Mouse (Mus musculus): ENCODE measurements at regions not wholly inside any gene's neighbourhood (a gene's known extent, or its start where the extent isn't known, plus 50 kb on each side); places are given as distances from the start of the nearest gene placed in this dataset.
"Not testable (repeated sequence)": the region's sequence is repeated elsewhere in the genome, so short reads cannot be mapped to it uniquely, and the experiment has no call there.

GRCm38 (mm10) chr14:45806726-45807280 is 148.9 kb upstream of the Ddhd1 start:
- DNase-seq (ENCODE audit: low spot score in 2 of 2) = no peak

DNA sequence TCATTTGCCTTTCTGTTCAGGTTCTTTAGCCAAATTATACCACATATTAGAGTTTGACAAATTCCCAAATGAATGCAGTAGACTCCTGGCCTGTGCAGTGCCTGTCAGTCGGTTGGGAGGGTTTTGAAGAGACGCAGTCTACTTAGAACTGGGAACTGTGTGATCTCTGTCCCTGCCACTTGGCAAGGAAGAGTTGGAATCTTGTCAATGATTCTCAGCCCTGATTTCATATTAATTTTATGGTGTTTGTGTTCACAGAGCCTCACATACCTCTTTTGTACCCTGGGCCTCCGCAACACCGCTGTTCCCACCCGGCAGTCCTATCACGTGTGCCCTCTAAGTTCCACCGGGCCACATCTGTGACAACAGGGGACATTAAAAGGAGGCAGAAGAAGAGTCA is 149.8 kb upstream of the Ddhd1 start:
- DNase-seq (ENCODE audit: low spot score in 2 of 2) = no peak

DNA sequence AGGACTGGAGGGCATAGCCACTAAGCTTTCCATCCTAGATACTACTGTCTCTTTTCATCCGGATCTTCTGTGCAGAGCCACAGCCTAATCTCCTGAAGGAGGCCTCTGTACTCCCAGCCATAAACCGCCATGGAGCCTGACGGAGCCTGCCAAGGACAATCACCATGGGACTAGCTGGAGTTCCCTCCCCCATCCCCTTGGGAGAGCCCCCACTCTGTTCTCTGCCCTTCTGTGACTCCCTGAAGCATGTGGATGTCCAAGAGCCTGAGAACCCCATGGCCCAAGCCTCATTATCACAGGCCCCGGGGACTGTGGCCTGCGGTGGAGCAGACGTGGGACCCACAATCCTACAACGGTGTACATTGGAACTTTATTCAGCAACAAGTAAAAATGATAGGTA is 151.5 kb upstream of the Ddhd1 start:
- DNase-seq (ENCODE audit: low spot score in 2 of 2) = no peak

GRCm38 (mm10) chr14:45810101-45810500 is 152.2 kb upstream of the Ddhd1 start:
- no peak for DNase-seq (ENCODE audit: low spot score in 2 of 2)

- no peak for DNase-seq (ENCODE audit: low spot score in 2 of 2)
These were observed 152.7 kb upstream of the Ddhd1 start for GRCm38 (mm10) chr14:45810630-45811029.

- DNase-seq (ENCODE audit: low spot score in 2 of 2) = no peak
These were observed 157.7 kb upstream of the Ddhd1 start for GRCm38 (mm10) chr14:45815598-45815997.

- not testable (repeated sequence) for DNase-seq (ENCODE audit: low spot score in 2 of 2)
These were observed 158.7 kb upstream of the Ddhd1 start for GRCm38 (mm10) chr14:45816611-45817010.

DNA sequence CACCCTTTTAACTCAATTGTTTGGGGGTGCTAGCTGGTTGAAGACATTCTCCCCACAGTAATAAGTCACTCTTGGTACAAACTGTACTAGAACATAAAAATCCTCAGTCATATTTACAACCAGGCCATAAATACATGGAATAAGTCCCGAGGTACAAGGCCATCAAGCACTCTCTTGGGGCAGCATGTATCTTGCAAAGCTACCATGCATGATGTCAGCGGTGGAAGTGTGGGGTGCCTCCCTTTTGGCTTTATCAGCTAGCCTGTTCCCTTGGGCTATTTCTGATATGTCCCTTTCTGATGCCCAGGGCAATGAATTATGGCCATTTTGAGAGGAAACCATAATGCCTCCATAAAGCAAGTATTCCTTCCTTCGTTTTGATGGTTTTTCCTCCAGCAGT is 159.8 kb upstream of the Ddhd1 start:
- DNase-seq (ENCODE audit: low spot score in 2 of 2) = no peak

- DNase-seq (ENCODE audit: low spot score in 2 of 2) = no peak
These were observed 166.7 kb upstream of the Ddhd1 start for GRCm38 (mm10) chr14:45824601-45825000.

- no peak for DNase-seq (ENCODE audit: low spot score in 2 of 2)
These were observed 168.1 kb upstream of the Ddhd1 start for GRCm38 (mm10) chr14:45826023-45826422.

DNA sequence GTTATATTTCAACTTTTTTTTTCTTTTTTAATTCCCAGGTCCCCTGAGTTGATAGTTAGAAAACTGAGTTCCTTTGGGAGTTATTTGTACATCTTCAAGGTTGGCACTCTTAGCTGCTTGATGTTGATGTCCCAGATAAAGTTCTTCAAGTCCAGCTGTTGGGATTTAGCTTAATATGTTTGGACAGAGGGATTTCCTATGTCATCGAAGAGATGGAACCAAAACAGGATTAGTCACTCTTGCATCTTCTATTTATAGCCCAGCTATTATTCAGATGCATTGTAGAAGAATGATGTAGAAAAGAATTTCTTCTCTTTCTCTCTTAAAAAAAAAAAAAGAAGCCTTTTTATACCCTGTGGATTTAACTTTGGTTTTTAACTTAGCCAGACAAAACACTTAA is 169.2 kb upstream of the Ddhd1 start:
- DNase-seq (ENCODE audit: low spot score in 2 of 2) = no peak

DNA sequence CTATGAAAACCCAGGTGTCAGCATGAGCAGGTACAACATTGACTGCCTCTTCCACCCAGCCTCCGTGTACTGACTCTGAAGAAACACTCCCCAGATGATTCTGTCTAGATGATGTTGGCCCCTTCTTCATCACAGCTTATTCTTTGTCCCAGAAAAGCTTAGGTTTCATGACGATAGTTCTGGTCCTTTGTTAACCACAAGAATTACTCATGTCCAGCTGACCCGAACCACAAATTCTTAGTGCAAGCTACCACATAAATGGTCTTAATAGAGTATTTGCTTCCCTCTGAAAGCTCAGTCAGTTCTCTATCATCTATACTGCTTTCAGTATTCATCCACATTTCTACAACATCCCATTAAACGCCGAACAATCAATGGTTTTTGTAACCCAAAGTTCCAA is 172.5 kb upstream of the Ddhd1 start:
- DNase-seq (ENCODE audit: low spot score in 2 of 2) = no peak

DNA sequence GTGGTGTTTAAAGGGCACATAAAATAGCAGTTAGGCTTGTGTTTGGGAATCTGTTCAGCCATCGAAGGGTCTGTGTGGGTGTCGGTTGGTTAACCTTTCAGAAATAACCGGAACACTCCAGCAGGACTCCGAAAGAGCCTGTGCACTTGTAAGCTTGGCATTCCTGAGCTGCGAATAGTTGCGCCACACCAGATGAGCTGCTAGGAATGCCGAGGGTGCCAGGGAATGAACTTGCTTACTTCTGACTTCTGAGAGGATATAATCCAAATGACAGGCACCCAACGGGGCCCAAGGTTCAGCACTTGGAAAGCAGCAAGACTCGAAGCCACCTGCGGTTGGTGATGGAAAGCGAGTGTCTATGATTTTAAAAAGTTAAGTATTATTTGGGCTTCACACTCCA is 179.1 kb upstream of the Ddhd1 start:
- no peak for DNase-seq (ENCODE audit: low spot score in 2 of 2)

DNA sequence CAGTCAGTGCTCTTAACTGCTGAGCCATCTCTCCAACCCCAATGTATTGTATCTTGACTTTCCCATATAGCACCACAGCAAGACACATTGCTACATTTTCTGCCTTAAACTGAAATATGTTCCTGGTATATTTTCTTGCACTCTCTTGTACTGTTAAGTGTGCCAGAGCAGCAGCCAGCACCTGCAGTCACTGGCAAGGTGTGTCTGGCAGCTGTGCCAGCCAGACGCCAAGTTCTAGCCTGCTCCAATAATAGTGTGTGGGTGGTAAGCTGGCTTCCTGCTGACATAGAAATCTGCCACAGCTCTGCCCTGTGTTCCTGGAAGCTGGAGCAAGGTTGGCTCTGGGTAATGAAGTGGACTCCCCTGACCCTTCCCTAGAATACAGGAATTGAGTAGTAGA is 185.9 kb upstream of the Ddhd1 start:
- no peak for DNase-seq (ENCODE audit: low spot score in 2 of 2)

DNA sequence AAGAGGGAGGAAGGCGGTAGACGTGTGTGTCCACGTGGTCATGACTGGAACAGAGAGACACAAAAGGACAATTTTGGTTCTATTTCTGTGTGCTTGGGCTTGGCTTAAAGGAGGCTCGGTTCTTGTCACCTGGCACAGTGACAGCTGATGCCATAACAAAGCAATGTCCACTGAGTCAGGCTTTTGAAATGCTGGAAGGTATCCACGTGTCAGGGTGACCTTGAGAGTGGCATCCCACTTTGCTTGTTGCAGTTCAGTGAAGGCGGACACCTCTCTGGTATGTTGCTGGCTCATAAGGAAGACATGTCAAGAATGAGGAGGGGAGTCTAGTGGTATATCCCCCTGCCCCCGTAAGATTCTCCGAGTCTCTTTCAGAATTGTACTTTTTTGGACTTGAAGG is 192.6 kb upstream of the Ddhd1 start:
- DNase-seq (ENCODE audit: low spot score in 2 of 2) = no peak

DNA sequence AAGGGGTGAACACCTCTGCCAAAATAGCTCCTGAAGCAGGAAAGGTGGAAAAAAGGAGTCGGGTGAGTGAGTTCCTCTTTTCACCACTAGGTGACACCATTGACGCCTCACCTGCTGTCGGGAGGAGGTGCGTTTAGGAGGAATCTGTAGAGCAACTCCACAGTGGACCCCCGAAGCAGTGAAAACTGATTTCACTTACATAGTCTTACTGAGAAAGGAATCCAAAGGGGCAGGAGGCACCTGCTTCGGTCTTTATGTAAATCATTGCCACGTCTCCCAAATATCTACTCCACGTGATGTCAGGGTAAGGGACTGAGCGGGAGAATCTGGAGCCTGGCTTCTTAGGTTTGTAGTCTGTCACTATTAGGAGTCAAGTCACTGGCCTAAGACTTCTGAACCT is 220.5 kb upstream of the Ddhd1 start:
- DNase-seq (ENCODE audit: low spot score in 2 of 2) = peak in 1 of 2 experiments; percentile 20

DNA sequence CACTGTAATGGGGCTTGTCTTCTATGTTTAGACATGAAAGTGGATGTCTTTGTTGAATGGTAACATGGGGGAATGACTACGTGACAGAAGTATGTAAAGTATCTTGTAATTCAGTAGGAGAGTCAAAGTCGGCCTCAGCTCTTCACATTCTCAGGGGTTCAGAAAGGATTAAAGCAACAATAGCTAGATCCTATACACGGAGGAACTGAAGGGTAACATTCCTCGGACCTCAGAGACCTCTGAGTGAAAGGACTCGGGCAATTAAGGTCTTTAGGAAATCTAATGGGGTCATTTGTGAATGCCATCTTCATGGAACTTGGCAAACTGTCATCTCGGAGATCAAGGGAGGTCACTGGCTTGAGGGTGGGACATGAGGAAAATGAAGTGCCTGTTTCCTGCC is 262.8 kb upstream of the Ddhd1 start:
- DNase-seq (ENCODE audit: low spot score in 2 of 2) = no peak

GRCm38 (mm10) chr14:45943581-45943980 is 285.6 kb upstream of the Ddhd1 start:
- DNase-seq (ENCODE audit: low spot score in 2 of 2) = no peak

DNA sequence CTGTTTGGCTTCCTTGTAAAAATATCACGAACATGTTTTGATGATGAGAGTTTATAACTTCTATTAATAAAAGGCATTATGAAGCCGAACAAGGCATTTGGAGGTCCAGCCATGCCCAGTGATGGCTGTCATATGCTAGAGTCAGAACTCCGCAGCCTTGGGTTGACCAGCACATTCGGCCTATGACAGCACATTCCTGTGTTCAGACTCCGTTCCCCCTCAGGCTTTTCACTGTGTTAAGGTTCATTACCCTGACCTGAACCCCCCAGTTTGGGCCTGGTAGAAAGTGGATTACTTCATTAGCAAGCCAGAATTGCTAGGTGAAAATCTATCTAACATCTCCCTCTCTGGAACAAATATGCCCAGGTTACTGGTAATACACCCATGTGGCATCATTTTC is 286.2 kb upstream of the Ddhd1 start:
- DNase-seq (ENCODE audit: low spot score in 2 of 2) = no peak

- DNase-seq (ENCODE audit: low spot score in 2 of 2) = no peak
These were observed 286.6 kb upstream of the Ddhd1 start for GRCm38 (mm10) chr14:45944506-45944905.

- DNase-seq (ENCODE audit: low spot score in 2 of 2) = no peak
These were observed 298.7 kb upstream of the Ddhd1 start for GRCm38 (mm10) chr14:45956624-45957023.

GRCm38 (mm10) chr14:45962474-45962873 is 304.5 kb upstream of the Ddhd1 start:
- DNase-seq (ENCODE audit: low spot score in 2 of 2) = no peak

DNA sequence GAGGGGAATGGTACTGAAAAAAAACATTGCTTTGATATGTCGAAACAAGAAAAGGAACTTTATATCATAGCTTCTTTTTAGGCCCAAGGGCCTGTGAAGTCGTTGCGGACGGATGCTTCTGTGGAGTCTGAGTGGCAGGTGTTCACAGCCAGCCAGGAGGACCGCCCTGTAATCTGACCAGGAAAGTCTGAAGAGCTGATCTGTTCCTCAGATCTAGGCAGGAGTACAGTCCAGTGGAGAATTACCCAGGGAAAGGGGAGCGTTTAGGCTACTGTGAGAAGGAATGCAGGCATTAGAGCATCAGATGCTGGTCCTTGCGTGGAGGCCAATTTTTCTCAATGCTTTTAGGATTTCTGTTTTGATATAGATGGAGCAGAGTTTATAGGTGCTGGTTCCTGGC is 306.1 kb upstream of the Ddhd1 start:
- no peak for DNase-seq (ENCODE audit: low spot score in 2 of 2)
